Mouse (Mus musculus) small intestine, adult 2 months (tissue): ENCODE data around the gene Cox10.

Source experiments
- CTCF ChIP-seq: fragments of 200-500 bp; IDR thresholded peaks from 2 replicates; pipeline ENCODE4 v1.5.1; 2012; ENCODE audit warnings: low read depth, mild to moderate bottlenecking, control low read depth, inconsistent platforms, low read length, moderate library complexity, mixed read lengths; ENCODE audit not compliant: insufficient replicate concordance, insufficient read length; ENCODE audit errors: extremely low read depth
- POLR2A ChIP-seq: fragments of 200-500 bp; IDR thresholded peaks from 2 replicates; pipeline ENCODE4 v1.6.1; 2012; ENCODE audit warnings: low read depth, mild to moderate bottlenecking, control low read depth, inconsistent platforms, low read length, moderate library complexity

- TF ChIP-seq CTCF (no peak), POLR2A (no peak)
Observed at GRCm38 (mm10) chr11:64051195-64051968, 27.9 kb downstream of the Cox10 start.
